Mouse (Mus musculus): ENCODE measurements around the gene Gfra1. TPM values are rescaled to one million over a fixed set of nuclear protein-coding genes. Genes with fewer than 3 reads are reported as not detected.

The Gfra1 gene
- total and polyA plus RNA-seq, 2 experiments from 2014 or later = 32.3 to 59.8 TPM

GRCm38 (mm10) chr19:58364688-58365087 is 91.0 kb downstream of the Gfra1 start:
- H3K4me3 ChIP-seq (ENCODE audit: low read length) = no peak overlapping the region
- no peaks in the 10 kb centered on the region for H3K27me3 ChIP-seq (ENCODE audit: insufficient read depth, low read length)
- TF ChIP-seq CTCF (IDR thresholded peaks at IDR 0.05; ENCODE audit: low read depth) = no peak
- no peaks in the 10 kb centered on the region for H3K36me3 ChIP-seq (ENCODE audit: insufficient read depth, low read length)
- peak; percentile 57 for DNase-seq (ENCODE audit: low spot score)
- 37% methylated on average over 9 of the region's 9 CpGs for WGBS
- no peak overlapping the region for H3K27ac ChIP-seq
- no peaks in the 10 kb centered on the region for H3K4me1 ChIP-seq (ENCODE audit: insufficient read depth, low read length)
- ATAC-seq = 0 out of 2 replicates have a peak, but pooled peaks have one; percentile 47
- no peak overlapping the region for H3K9ac ChIP-seq (replicated peaks; ENCODE audit: low read length)
- no peak overlapping the region for H3K4me2 ChIP-seq (ENCODE audit: low read depth, low read length)
- H3K9me3 ChIP-seq (ENCODE audit: low read length) = no peaks in the 10 kb centered on the region

GRCm38 (mm10) chr19:58360982-58361381 is 94.7 kb downstream of the Gfra1 start:
- Histone ChIP-seq H3K4me3 (ENCODE audit: low read length) (no peak overlapping the region), H3K9ac (replicated peaks; ENCODE audit: low read length) (no peak overlapping the region), H3K27ac (no peak overlapping the region), H3K4me2 (ENCODE audit: low read depth, low read length) (no peak overlapping the region), H3K36me3 (ENCODE audit: insufficient read depth, low read length) (no peaks in the 10 kb centered on the region), H3K9me3 (ENCODE audit: low read length) (no peaks in the 10 kb centered on the region), H3K4me1 (ENCODE audit: insufficient read depth, low read length) (no peaks in the 10 kb centered on the region), H3K27me3 (ENCODE audit: insufficient read depth, low read length) (no peaks in the 10 kb centered on the region)
- ATAC-seq = no peak
- DNase-seq (ENCODE audit: low spot score) = no peak
- WGBS = 45% methylated on average over 1 of the region's 1 CpGs
- no peak for TF ChIP-seq CTCF (IDR thresholded peaks at IDR 0.05; ENCODE audit: low read depth)

- ATAC-seq (no peak), DNase-seq (ENCODE audit: low spot score) (no peak)
- H3K9ac ChIP-seq (replicated peaks; ENCODE audit: low read length) = no peak overlapping the region
- no peak overlapping the region for H3K4me3 ChIP-seq (ENCODE audit: low read length)
- no peaks in the 10 kb centered on the region for H3K9me3 ChIP-seq (ENCODE audit: low read length)
- no peak for TF ChIP-seq CTCF (IDR thresholded peaks at IDR 0.05; ENCODE audit: low read depth)
- H3K27me3 ChIP-seq (ENCODE audit: insufficient read depth, low read length) = no peaks in the 10 kb centered on the region
- no peak overlapping the region for H3K4me2 ChIP-seq (ENCODE audit: low read depth, low read length)
- 86% methylated on average over 13 of the region's 13 CpGs for WGBS
- H3K36me3 ChIP-seq (ENCODE audit: insufficient read depth, low read length) = no peaks in the 10 kb centered on the region
- no peak overlapping the region for H3K27ac ChIP-seq
- H3K4me1 ChIP-seq (ENCODE audit: insufficient read depth, low read length) = no peaks in the 10 kb centered on the region
Observed at GRCm38 (mm10) chr19:58358063-58358462, 97.6 kb downstream of the Gfra1 start.

- Histone ChIP-seq H3K4me1 (ENCODE audit: insufficient read depth, low read length) (no peaks in the 10 kb centered on the region), H3K36me3 (ENCODE audit: insufficient read depth, low read length) (no peaks in the 10 kb centered on the region), H3K27ac (peak overlapping the region; percentile 32; the same call in 1 of the 2 replicates), H3K9me3 (ENCODE audit: low read length) (no peaks in the 10 kb centered on the region), H3K4me2 (ENCODE audit: low read depth, low read length) (no peak overlapping the region), H3K9ac (replicated peaks; ENCODE audit: low read length) (no peak overlapping the region), H3K27me3 (ENCODE audit: insufficient read depth, low read length) (no peaks in the 10 kb centered on the region), H3K4me3 (ENCODE audit: low read length) (no peak overlapping the region)
- ATAC-seq = no peak
- no peak for TF ChIP-seq CTCF (IDR thresholded peaks at IDR 0.05; ENCODE audit: low read depth)
- WGBS = 24% methylated on average over 2 of the region's 2 CpGs
- DNase-seq (ENCODE audit: low spot score) = no peak
Observed at GRCm38 (mm10) chr19:58353953-58354352, 101.8 kb downstream of the Gfra1 start.

DNA sequence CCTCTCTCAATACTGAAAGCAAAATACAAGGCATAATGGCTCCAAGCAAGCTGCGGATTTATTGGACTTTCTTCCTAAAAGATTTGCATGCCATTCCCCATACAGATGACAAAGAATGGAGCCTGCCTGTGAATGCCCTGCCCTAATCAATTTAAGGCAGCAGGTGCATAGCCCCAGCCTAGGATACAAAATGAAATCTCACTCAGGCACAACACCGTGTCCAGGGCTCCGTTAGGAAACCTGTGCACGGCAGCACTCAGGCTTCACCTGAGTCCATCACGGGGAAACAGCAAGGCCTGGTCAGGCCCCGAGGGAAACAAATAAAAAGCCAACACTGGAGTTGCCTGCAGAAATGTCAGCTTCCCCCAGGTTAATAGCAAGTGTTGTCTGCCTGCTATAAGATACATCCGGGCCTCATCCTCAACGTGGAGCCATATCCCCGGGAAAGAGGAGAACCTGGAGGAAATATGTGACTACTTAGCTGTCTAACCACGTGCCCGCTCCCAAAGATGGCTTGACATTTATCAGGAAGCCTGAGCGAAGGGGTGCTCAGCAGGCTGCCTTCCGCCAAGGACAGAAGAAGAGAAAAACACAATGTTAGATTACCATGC is 102.3 kb downstream of the Gfra1 start:
- ATAC-seq = no peak; the same call in 1 of the 2 replicates
- 41% methylated on average over 13 of the region's 13 CpGs for WGBS
- DNase-seq (ENCODE audit: low spot score) = peak; percentile 31
- Histone ChIP-seq H3K9me3 (ENCODE audit: low read length) (no peaks in the 10 kb centered on the region), H3K4me2 (ENCODE audit: low read depth, low read length) (no peak overlapping the region), H3K36me3 (ENCODE audit: insufficient read depth, low read length) (no peaks in the 10 kb centered on the region), H3K27me3 (ENCODE audit: insufficient read depth, low read length) (no peaks in the 10 kb centered on the region), H3K27ac (peak overlapping the region; percentile 32; the same call in 1 of the 2 replicates), H3K4me3 (ENCODE audit: low read length) (no peak overlapping the region), H3K9ac (replicated peaks; ENCODE audit: low read length) (no peak overlapping the region), H3K4me1 (ENCODE audit: insufficient read depth, low read length) (no peaks in the 10 kb centered on the region)
- TF ChIP-seq CTCF (IDR thresholded peaks at IDR 0.05; ENCODE audit: low read depth) = no peak

GRCm38 (mm10) chr19:58349890-58350408 is 105.8 kb downstream of the Gfra1 start:
- TF ChIP-seq CTCF (IDR thresholded peaks at IDR 0.05; ENCODE audit: low read depth) = no peak
- Histone ChIP-seq H3K9ac (replicated peaks; ENCODE audit: low read length) (no peak overlapping the region), H3K9me3 (ENCODE audit: low read length) (no peaks in the 10 kb centered on the region), H3K27ac (no peak overlapping the region), H3K4me3 (ENCODE audit: low read length) (no peak overlapping the region), H3K4me2 (ENCODE audit: low read depth, low read length) (no peak overlapping the region), H3K27me3 (ENCODE audit: insufficient read depth, low read length) (no peaks in the 10 kb centered on the region), H3K36me3 (ENCODE audit: insufficient read depth, low read length) (no peaks in the 10 kb centered on the region), H3K4me1 (ENCODE audit: insufficient read depth, low read length) (no peaks in the 10 kb centered on the region)
- peak; percentile 38 for DNase-seq (ENCODE audit: low spot score)
- WGBS = 31% methylated on average over 5 of the region's 5 CpGs
- no peak for ATAC-seq

DNA sequence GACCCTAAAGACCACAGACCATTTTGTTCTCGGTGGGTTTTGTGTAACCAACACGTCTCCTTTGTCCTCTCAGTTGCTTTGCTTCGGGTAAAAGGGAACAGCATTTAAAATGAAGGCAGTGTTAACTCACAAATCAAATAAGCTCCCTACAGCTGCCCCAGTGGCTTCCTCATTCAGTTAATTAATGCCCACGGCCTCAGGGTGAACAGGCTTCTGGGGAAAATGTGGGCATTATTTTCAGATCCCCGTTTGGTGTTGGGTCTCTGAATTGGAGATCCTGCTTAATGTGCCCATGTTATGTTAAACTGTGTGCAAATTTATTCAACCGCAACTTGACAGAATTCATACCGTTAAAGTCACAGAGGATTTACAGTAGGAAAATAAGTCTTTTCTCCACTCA is 110.6 kb downstream of the Gfra1 start:
- DNase-seq (ENCODE audit: low spot score) (no peak), ATAC-seq (no peak)
- H3K4me3 ChIP-seq (ENCODE audit: low read length) = no peak overlapping the region
- TF ChIP-seq CTCF (IDR thresholded peaks at IDR 0.05; ENCODE audit: low read depth) = no peak
- H3K27me3 ChIP-seq (ENCODE audit: insufficient read depth, low read length) = no peaks in the 10 kb centered on the region
- WGBS = 43% methylated on average over 7 of the region's 7 CpGs
- no peak overlapping the region for H3K4me2 ChIP-seq (ENCODE audit: low read depth, low read length)
- H3K4me1 ChIP-seq (ENCODE audit: insufficient read depth, low read length) = no peaks in the 10 kb centered on the region
- H3K9me3 ChIP-seq (ENCODE audit: low read length) = no peaks in the 10 kb centered on the region
- H3K36me3 ChIP-seq (ENCODE audit: insufficient read depth, low read length) = no peaks in the 10 kb centered on the region
- H3K9ac ChIP-seq (replicated peaks; ENCODE audit: low read length) = no peak overlapping the region
- H3K27ac ChIP-seq = no peak overlapping the region
